ENCODE assay signal across 24 mouse cellular contexts in the genomic region with DNA sequence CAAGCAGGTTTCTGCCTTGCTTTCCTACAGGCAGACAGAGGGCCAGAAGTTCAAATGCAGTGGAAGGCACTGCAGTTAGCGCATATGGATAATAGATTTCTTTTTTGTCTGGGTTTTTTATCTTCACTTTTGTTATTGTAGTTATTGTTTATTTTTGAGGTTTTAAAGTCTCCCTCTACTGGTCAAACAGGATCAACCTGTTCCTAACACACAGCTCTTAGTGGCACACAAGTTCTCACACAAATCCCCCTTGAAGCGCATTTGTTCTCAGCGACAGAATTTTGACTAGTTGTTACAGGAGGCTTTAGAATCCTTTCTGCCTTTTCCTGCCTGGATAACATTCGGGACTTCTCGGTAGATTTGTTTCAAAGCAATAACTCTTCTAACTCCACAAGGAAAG. TPM values are rescaled to one million over a fixed set of nuclear protein-coding genes. Genes with fewer than 3 reads are reported as not detected.
DNase-seq lines count a peak whose midpoint lies in the region; ATAC-seq and TF ChIP-seq lines count a peak whose summit lies in the region.
"Had no signal": no experiment of that assay in that cellular context is flagged by ENCODE, and none has a peak within 500 bp of the region (broad histone marks: within the 10 kb centered on the region; RNA-seq: fewer than 3 reads in every experiment).

No protein-coding gene starts in this region.

- H3K27me3 ChIP-seq in midbrain, postnatal 0 days (ENCODE audit: insufficient read depth, low read length): no peaks in the 10 kb centered on the region
- H3K27me3 ChIP-seq in midbrain, embryonic 10.5 days (ENCODE audit: low read depth, poor library complexity, severe bottlenecking): no peaks in the 10 kb centered on the region
- no peaks in the 10 kb centered on the region for H3K27me3 ChIP-seq in neural tube, embryonic 15.5 days (replicated peaks)
- H3K27me3 ChIP-seq: limb, embryonic 12.5 days; neural tube, embryonic 13.5 days; stomach, embryonic 15.5 days had no signal

- no peaks in the 10 kb centered on the region for H3K4me1 ChIP-seq in midbrain, postnatal 0 days (ENCODE audit: insufficient read depth, low read length)
- H3K4me1 ChIP-seq in midbrain, embryonic 10.5 days: no peaks in the 10 kb centered on the region
- no peaks in the 10 kb centered on the region for H3K4me1 ChIP-seq in neural tube, embryonic 15.5 days
- H3K4me1 ChIP-seq: limb, embryonic 12.5 days; neural tube, embryonic 13.5 days; stomach, embryonic 15.5 days had no signal

- H3K4me2 ChIP-seq in midbrain, postnatal 0 days (ENCODE audit: low read depth, low read length, poor library complexity, severe bottlenecking): no peak overlapping the region
- no peak overlapping the region for H3K4me2 ChIP-seq in neural tube, embryonic 15.5 days
- H3K4me2 ChIP-seq: hindbrain, embryonic 14.5 days; limb, embryonic 12.5 days; liver, embryonic 11.5 days; neural tube, embryonic 13.5 days; stomach, embryonic 15.5 days had no signal

- 66% methylated on average over 5 of the region's 5 CpGs for WGBS in midbrain, postnatal 0 days
- WGBS in midbrain, embryonic 10.5 days: 76% methylated on average over 5 of the region's 5 CpGs
- 63% methylated on average over 5 of the region's 5 CpGs for WGBS in neural tube, embryonic 15.5 days

- TF ChIP-seq CTCF in gastrocnemius, adult 2 months (IDR thresholded peaks at IDR 0.05): peak; percentile 22
- peak; percentile 44 for TF ChIP-seq CTCF in left cerebral cortex, adult 2 months (IDR thresholded peaks at IDR 0.05)
- peak; percentile 30; the same call in 1 of the 2 replicates for TF ChIP-seq CTCF in midbrain, postnatal 0 days (IDR thresholded peaks at IDR 0.05)

- H3K9me3 ChIP-seq in midbrain, postnatal 0 days (ENCODE audit: low read length): no peaks in the 10 kb centered on the region
- H3K9me3 ChIP-seq in midbrain, embryonic 10.5 days (replicated peaks): no peaks in the 10 kb centered on the region
- no peaks in the 10 kb centered on the region for H3K9me3 ChIP-seq in neural tube, embryonic 15.5 days (replicated peaks)
- H3K9me3 ChIP-seq: limb, embryonic 12.5 days; neural tube, embryonic 13.5 days; stomach, embryonic 15.5 days had no signal

- no peak overlapping the region for H3K27ac ChIP-seq in gastrocnemius, adult 2 months
- H3K27ac ChIP-seq in left cerebral cortex, adult 2 months: no peak overlapping the region
- H3K27ac ChIP-seq in midbrain, postnatal 0 days (ENCODE audit: low read depth, low read length): no peak overlapping the region
- H3K27ac ChIP-seq in midbrain, embryonic 10.5 days (replicated peaks): no peak overlapping the region
- H3K27ac ChIP-seq in neural tube, embryonic 15.5 days (replicated peaks): no peak overlapping the region
- H3K27ac ChIP-seq: hindbrain, embryonic 14.5 days; limb, embryonic 12.5 days; neural tube, embryonic 13.5 days; stomach, embryonic 15.5 days had no signal

- H3K9ac ChIP-seq in midbrain, postnatal 0 days (replicated peaks; ENCODE audit: low read length, poor library complexity, severe bottlenecking): no peak overlapping the region
- no peak overlapping the region for H3K9ac ChIP-seq in neural tube, embryonic 15.5 days (replicated peaks)
- H3K9ac ChIP-seq: forebrain, postnatal 0 days; hindbrain, embryonic 14.5 days; limb, embryonic 12.5 days; neural tube, embryonic 13.5 days; stomach, embryonic 15.5 days had no signal

- intact Hi-C loops in gastrocnemius, adult 2 months (cut with DNase I): no loop called here
- intact Hi-C loops in left cerebral cortex, adult 2 months (cut with DNase I): no loop called here
- intact Hi-C loops in left cerebral cortex, postnatal 25 days (cut with DNase I): no loop called here

- no peaks in the 10 kb centered on the region for H3K36me3 ChIP-seq in midbrain, postnatal 0 days (ENCODE audit: insufficient read depth, low read length)
- no peaks in the 10 kb centered on the region for H3K36me3 ChIP-seq in midbrain, embryonic 10.5 days
- no peaks in the 10 kb centered on the region for H3K36me3 ChIP-seq in neural tube, embryonic 15.5 days
- H3K36me3 ChIP-seq: limb, embryonic 12.5 days; neural tube, embryonic 13.5 days; stomach, embryonic 15.5 days had no signal

- H3K4me3 ChIP-seq in gastrocnemius, adult 2 months: no peak overlapping the region
- no peak overlapping the region for H3K4me3 ChIP-seq in left cerebral cortex, adult 2 months
- H3K4me3 ChIP-seq in midbrain, postnatal 0 days (ENCODE audit: low read depth, low read length): no peak overlapping the region
- no peak overlapping the region for H3K4me3 ChIP-seq in midbrain, embryonic 10.5 days
- H3K4me3 ChIP-seq in neural tube, embryonic 15.5 days (replicated peaks): no peak overlapping the region
- H3K4me3 ChIP-seq: limb, embryonic 12.5 days; myocyte; neural tube, embryonic 13.5 days; stomach, embryonic 15.5 days had no signal

- no peak for DNase-seq in gastrocnemius, adult 2 months
- DNase-seq in gastrocnemius, postnatal 10 days: no peak
- no peak for DNase-seq in left cerebral cortex, adult 2 months (ENCODE audit: extremely low spot score in 1 of 2, low spot score in 2 of 2)
- DNase-seq in left cerebral cortex, postnatal 25 days (ENCODE audit: low spot score in 2 of 2): no peak
- no peak for DNase-seq in midbrain, postnatal 0 days (ENCODE audit: low spot score)
- DNase-seq in midbrain, embryonic 10.5 days (ENCODE audit: low spot score): no peak
- DNase-seq in MN1 (ENCODE audit: low spot score): no peak
- DNase-seq: adrenal gland, adult 2 months; cerebellum, adult 11 months; cerebellum, postnatal 10 days; forebrain, postnatal 0 days; gastrocnemius, postnatal 36 days; heart, postnatal 36 days; kidney, postnatal 10 days; midbrain, embryonic 14.5 days; thymus, adult 18-20 months; thymus, postnatal 36 days had no signal

- no peak for ATAC-seq in midbrain, postnatal 0 days (ENCODE audit: low FRiP score)
- no peak for ATAC-seq in neural tube, embryonic 15.5 days (ENCODE audit: low FRiP score)
- ATAC-seq: forebrain, postnatal 0 days had no signal

RNA-seq across cellular contexts. Expression of a gene that starts 13.2 kb away (rescaled TPM):
- under 1 TPM; 0.08 to 0.25 TPM for total RNA-seq in gastrocnemius, adult 2 months (2021)
- under 1 TPM; 0.42 to 0.54 TPM for total RNA-seq in gastrocnemius, postnatal 10 days (2021)
- total RNA-seq in left cerebral cortex, adult 2 months (2021): under 1 TPM in 1 of 2 experiments, not detected in 1; 0.23 TPM
- under 1 TPM; 0.14 to 0.21 TPM for total RNA-seq in left cerebral cortex, postnatal 25 days (2021)
- total RNA-seq in midbrain, postnatal 0 days (2014; rRNA removed): 0.11 TPM in 1 of 2 replicates, not detected in the other
- polyA plus RNA-seq in midbrain, postnatal 0 days (2015; fragmentation: Nextera tagmentation; extraction: Ambion mirVana): 0.09 TPM in 2 replicates
- 0.06 and 0.07 TPM in 2 replicates for polyA plus RNA-seq in midbrain, embryonic 10.5 days (2016; fragmentation: Nextera tagmentation; extraction: Ambion mirVana)
- polyA plus RNA-seq in neural tube, embryonic 15.5 days (2015; fragmentation: Nextera tagmentation; extraction: Ambion mirVana): 0.27 TPM in 1 of 2 replicates, not detected in the other
- total RNA-seq: forebrain, postnatal 0 days had no signal
- polyA plus RNA-seq: forebrain, postnatal 0 days; hindbrain, embryonic 14.5 days had no signal
